Mouse (Mus musculus) adrenal gland, postnatal 25 days (tissue): ENCODE measurements around the gene Cdk6. TPM values are rescaled to one million over a fixed set of nuclear protein-coding genes. Genes with fewer than 3 reads are reported as not detected.
"Not testable (repeated sequence)": the region's sequence is repeated elsewhere in the genome, so short reads cannot be mapped to it uniquely, and the experiment has no call there.

Experiments used
- DNase-seq: peaks from one replicate; pipeline ENCODE4 v3.0.0; 2021; ENCODE audit warnings: mixed read lengths
- total RNA-seq: library from RNA; stranded (reverse); gene quantifications from 2 replicates; pipeline ENCODE4 v1.2.3, GENCODE M21; 2021

The Cdk6 gene
- total RNA-seq, 1 experiment from 2014 or later = 27.0 TPM

DNA sequence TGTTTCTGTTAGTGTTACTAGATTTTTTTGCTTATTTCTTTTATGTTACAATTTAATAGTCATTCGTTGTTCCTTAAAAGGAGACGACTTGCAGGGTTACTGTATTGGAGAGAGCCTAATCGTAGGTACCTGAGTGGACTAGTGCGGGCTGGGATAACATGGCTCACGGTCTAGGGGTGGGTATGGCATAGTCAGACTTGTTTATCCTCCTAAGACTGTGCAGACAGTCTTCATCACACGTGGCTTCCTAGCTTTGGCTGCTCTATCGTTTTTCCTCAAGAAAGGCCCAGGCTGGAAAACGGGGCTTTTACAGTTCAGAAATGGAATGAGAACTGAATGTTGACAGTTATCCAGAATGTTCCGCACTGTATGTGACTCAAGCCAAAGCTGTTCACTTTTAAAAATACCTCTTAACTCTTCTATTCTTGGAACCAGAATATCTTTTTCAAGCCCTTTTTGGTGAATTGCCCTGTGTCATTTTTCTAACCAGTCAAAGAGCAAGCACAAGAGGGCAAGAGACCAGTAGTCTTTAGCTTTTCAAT is 39.5 kb downstream of the Cdk6 start:
- no peak for DNase-seq

- no peak for DNase-seq
Observed at GRCm38 (mm10) chr5:3381795-3382194, 40.5 kb downstream of the Cdk6 start.

GRCm38 (mm10) chr5:3382343-3383040 is 41.2 kb downstream of the Cdk6 start:
- DNase-seq = no peak

DNA sequence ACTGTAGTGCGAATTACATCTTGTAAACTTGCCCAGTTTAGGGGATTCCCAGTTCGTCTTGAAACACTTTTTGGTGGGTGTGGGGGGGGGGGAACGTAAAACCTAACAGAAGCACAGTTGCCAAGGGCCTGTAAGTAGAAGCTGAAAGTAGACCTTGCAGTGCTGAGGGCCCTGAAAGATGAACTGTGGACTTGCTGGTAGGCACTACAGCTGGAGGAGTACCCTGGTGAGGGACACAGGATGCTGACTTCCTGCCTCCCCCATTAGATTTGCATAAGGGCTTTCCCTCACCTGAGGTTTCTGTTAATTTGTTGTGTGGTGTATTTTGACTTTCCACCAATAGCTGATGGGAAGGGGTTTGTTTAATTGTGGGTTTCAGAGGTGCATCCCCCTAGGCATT is 42.3 kb downstream of the Cdk6 start:
- no peak for DNase-seq

GRCm38 (mm10) chr5:3385078-3385477 is 43.8 kb downstream of the Cdk6 start:
- no peak for DNase-seq

- no peak for DNase-seq
Observed at GRCm38 (mm10) chr5:3386021-3386730, 44.9 kb downstream of the Cdk6 start.

GRCm38 (mm10) chr5:3386731-3387087 is 45.4 kb downstream of the Cdk6 start:
- no peak for DNase-seq

DNA sequence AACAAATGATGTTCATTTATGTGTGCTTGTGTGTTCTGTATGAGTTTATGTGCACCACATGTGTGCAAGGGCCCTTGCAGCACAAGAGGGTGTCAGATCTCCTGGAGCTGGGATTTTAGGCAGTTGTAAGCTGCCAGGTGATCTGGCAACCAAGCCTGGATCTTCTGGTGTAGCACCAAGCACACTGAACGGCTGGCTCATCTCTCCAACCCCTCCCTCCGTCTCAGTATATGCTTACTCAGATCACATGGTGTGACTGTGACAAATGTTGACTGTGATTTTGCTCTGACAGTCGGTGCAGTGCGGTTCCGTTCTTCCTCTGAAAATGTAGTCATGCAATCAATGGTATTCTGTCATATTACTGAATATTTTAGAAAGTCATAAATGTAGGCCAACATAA is 45.9 kb downstream of the Cdk6 start:
- no peak for DNase-seq

DNA sequence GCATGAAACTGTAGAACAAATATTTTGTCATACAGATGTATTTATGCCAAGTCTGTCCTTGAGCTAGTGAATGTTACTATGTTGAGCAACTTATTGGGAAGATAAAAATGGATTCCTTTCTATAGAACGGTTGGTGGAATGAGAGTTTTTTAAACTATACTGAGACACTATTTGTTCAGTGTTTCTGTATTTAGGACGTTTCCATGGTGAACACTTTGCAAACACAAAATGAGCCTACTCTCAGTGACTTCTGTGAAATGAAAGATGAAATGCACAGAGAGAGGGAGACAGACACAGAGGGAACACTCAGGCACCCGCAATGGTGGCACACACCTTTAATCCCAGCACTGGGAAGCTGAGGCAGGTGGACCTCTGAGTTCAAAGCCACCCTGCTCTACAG is 51.6 kb downstream of the Cdk6 start:
- DNase-seq = no peak

GRCm38 (mm10) chr5:3394145-3394544 is 52.9 kb downstream of the Cdk6 start:
- no peak for DNase-seq

DNA sequence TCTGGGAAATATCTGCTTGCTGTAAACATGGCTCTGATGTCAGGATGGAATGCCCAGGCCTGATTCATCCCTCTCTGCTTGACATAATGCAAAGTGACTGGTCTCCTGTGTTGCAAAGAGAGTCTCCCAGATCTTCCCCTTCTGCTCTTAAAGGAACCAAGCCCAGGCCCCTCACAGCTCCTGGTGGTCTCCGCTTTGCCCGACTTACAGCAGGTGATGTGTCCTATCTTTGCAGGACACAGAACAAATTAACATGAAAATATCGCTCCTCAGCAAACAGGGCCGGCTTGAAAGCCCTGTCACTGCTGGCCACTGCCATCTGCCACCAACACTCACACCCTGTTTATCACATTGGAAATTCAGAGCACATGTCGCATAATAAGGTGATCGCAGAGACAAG is 53.7 kb downstream of the Cdk6 start:
- DNase-seq = no peak

GRCm38 (mm10) chr5:3396214-3396613 is 54.9 kb downstream of the Cdk6 start:
- no peak for DNase-seq

DNA sequence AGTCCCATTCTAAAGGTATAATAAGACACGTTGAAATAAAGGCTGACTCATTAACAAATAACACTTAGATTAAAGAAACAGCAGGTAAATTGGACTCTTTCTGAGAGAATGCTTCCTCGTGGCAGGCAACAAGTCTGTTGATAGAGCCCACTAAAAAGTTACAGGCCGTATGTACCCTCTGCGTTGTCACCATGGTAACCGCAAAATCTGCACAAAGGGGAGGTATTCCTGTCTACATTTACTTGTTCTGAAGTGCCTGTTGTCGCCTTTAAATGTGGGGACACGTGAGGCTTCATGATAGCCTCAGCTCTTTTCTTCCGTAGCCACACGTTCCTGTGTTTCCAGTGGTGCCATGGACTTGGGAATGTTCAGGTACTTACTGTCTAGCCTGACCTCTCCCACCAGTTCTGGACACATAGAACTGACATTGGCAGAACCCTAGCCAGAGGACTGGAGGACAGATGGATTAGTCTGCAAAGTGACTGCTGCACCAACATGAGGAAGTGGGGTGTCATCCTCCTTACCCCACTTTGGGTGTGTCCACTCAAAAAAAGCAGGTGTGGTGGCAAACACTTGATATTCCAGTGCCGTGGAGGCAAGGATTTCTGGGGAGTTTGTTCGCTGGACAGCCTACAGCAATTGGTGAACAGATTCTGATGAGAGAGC is 55.8 kb downstream of the Cdk6 start:
- no peak for DNase-seq

GRCm38 (mm10) chr5:3399784-3400494 is 58.7 kb downstream of the Cdk6 start:
- DNase-seq = no peak

DNA sequence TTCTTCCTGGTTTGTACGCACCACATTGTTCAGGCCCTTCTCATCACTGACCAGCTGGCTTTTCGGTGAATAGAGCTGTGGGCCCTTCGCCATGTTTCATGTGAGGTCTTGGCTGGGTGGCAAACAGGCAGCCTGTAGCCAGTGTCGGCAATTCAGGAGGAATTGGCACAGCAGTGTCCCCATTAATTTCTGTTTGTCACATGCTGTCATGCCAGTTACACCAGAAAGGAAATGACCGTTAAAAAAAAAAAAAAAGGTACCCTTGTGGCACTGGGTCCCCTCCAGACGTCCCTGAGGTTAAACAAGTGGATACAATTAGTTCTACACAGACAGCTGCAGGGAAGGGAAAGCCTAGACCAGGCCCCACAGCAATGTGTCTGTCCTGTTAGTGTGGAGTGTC is 63.8 kb downstream of the Cdk6 start:
- DNase-seq = peak; percentile 18

DNA sequence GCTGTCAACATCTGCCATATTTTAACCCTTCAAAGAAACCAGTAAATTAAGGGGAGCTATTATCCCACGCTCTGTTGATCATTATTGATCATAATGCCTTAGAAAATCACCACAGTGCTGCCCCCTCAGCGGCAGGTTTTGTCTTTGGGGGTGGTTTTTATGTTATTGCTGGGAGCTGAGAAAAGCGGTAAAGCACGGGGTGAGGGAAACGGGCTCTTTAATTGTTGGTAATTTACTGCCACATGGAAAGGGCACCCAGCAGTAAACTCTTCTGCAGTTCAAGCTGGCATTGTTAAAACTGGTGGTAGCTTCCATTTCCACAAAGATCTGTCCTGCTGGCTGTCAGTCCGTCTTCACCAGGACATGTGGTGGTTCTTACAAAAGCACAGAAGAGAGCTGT is 64.2 kb downstream of the Cdk6 start:
- no peak for DNase-seq

- DNase-seq = no peak
Observed at GRCm38 (mm10) chr5:3407926-3408325, 66.6 kb downstream of the Cdk6 start.

DNA sequence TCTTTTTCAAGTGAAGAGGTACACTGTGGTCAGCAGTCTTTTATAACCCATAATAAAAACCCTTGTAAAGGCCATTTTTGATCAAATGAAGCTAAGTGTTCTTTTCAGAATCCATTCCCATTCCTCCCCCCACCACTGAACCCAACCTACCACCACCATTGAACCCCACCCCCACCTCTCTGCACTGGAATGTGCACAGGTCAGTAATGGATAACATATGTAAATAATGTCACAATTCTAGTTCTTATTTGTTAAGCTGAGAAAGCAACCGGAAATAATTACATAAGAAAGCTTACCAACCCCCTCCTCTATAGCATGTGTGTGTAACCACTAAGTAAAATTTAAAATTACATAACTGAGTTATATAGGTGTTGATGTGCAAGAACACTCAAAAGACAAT is 76.9 kb downstream of the Cdk6 start:
- DNase-seq = not testable (repeated sequence)

GRCm38 (mm10) chr5:3420094-3420831 is 79.0 kb downstream of the Cdk6 start:
- no peak for DNase-seq

DNA sequence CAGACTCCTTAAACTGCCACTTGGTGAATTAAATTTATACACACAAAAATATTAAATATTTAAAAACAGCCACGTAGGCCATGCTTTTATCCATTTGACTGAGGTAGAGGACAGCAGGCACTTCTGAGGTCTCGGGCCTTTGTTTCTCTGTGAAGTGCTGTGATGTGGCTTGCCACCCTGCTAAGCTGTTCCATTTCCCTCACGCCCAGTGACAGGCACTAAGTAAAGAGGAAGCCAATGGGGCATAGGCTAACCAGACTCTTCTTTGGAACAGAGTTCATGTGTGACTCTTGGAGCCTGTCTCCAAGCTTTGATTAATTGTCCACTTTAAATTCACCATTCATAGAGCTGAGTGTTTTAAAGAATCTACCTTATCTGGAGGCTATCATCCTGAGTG is 79.5 kb downstream of the Cdk6 start:
- DNase-seq = no peak

GRCm38 (mm10) chr5:3433131-3433700 is 91.9 kb downstream of the Cdk6 start:
- DNase-seq = peak; percentile 20

DNA sequence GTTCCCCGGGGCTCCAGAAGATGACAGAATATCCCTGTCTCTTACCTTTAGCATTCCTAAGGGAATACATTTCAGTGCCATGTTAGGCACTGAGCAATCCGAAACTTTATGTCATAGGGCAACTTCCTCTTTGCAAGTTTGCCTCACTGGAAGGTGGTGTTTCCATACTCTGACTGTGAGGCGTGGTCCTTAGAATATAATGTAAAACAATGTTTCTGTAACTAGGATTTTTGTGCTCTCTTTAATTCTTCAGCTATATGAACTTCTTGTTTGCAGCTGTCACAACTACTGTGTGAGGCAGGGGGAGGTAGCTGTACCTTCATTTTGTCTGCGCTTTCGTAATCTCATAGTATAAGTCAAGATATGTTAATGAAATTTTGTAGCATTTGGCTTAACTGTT is 92.8 kb downstream of the Cdk6 start:
- DNase-seq = not testable (repeated sequence)
